Mouse (Mus musculus) cerebellum, adult 2 months (tissue): ENCODE measurements at regions not wholly inside any gene's neighbourhood (a gene's known extent, or its start where the extent isn't known, plus 50 kb on each side); places are given as distances from the start of the nearest gene placed in this dataset.

Experiments used
- CTCF ChIP-seq: fragments of 200-500 bp; IDR thresholded peaks from 2 replicates; pipeline ENCODE4 v1.5.1; 2011; ENCODE audit warnings: low read depth, mild to moderate bottlenecking, control low read depth, low read length, moderate library complexity, borderline replicate concordance; ENCODE audit not compliant: insufficient read depth
- POLR2A ChIP-seq: fragments of 200-500 bp; IDR thresholded peaks from 2 replicates; pipeline ENCODE4 v1.6.1; 2011; ENCODE audit warnings: low read length, control low read depth, borderline replicate concordance; ENCODE audit not compliant: insufficient read depth

DNA sequence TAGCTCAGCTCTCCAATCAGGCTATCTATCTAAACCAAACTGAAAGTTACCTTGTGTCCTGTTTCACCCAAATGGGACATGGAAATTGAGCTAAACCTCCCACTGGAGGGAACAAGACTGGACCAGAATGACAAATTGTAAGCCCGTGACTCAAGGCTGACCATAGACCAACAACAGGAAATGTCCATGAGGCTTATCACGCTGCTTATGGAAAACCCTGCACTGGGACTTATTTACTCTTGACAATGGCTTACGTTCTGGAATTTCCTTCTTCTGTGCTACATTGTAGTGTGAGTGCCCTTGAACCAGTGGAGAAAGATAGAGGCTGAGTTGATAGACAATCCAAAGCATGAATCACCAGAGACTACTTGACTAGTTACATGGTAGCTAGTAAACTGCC, 87.5 kb upstream of the Phactr1 start:
- TF ChIP-seq CTCF (no peak), POLR2A (no peak)
